Mouse (Mus musculus) ES-E14 (cell line): ENCODE data around the gene Ppp1r15a. TPM values are rescaled to one million over a fixed set of nuclear protein-coding genes. Genes with fewer than 3 reads are reported as not detected.

Experiments
- DNase-seq: peaks from one replicate; pipeline ENCODE4 v3.0.0-alpha.2; 2013; ENCODE audit warnings: low read depth, low spot score
- H3K27ac ChIP-seq: 2 replicates; pipeline ENCODE4 v1.5.1; 2012; ENCODE audit warnings: low read depth, mild to moderate bottlenecking, low read length, moderate library complexity, mixed read lengths; ENCODE audit not compliant: poor library complexity, insufficient read depth, severe bottlenecking
- H3K36me3 ChIP-seq: 2 replicates; pipeline ENCODE4 v1.6.1; 2012; ENCODE audit warnings: mild to moderate bottlenecking, low read length, moderate library complexity, mixed read lengths; ENCODE audit not compliant: control insufficient read depth, poor library complexity, insufficient read depth, severe bottlenecking
- H3K4me1 ChIP-seq, 2 experiments: fragments of 150-350 bp in 1 of 2; sonication (generic) in 1 of 2; 2 replicates each; pipeline ENCODE4 v1.6.1; 2012; ENCODE audit warnings: low read length in 2 of 2, mild to moderate bottlenecking in 1 of 2, mixed read lengths in 1 of 2; ENCODE audit not compliant: control insufficient read depth in 2 of 2, insufficient read depth in 2 of 2, poor library complexity in 1 of 2
- H3K4me3 ChIP-seq, 2 experiments: fragments of 150-350 bp in 1 of 2; sonication (generic) in 1 of 2; 2 replicates each; pipeline ENCODE4 v1.5.1; 2012; ENCODE audit warnings: low read length in 2 of 2, low read depth in 1 of 2, mild to moderate bottlenecking in 1 of 2, mixed read lengths in 1 of 2; ENCODE audit not compliant: insufficient read depth in 1 of 2, poor library complexity in 1 of 2, severe bottlenecking in 1 of 2
- H3K9ac ChIP-seq: 2 replicates; pipeline ENCODE4 v1.6.1; 2012; ENCODE audit warnings: low read depth, mild to moderate bottlenecking, low read length, mixed read lengths; ENCODE audit not compliant: poor library complexity, insufficient read depth, severe bottlenecking
- H3K9me3 ChIP-seq: fragments of 150-350 bp; sonication (generic); 2 replicates; pipeline ENCODE4 v1.6.1; 2012; ENCODE audit warnings: low read depth, mild to moderate bottlenecking, low read length; ENCODE audit not compliant: control insufficient read depth, insufficient read depth
- CHD2 ChIP-seq: IDR thresholded peaks from 2 replicates; pipeline ENCODE4 v1.6.1; 2014; ENCODE audit warnings: mild to moderate bottlenecking, low read depth, low read length, inconsistent platforms
- HCFC1 ChIP-seq: IDR thresholded peaks from 2 replicates; pipeline ENCODE4 v1.6.1; 2012; ENCODE audit warnings: low read length, inconsistent platforms, borderline replicate concordance; ENCODE audit not compliant: insufficient read depth
- MAFK ChIP-seq: IDR thresholded peaks from 2 replicates; pipeline ENCODE4 v1.6.1; 2014; ENCODE audit warnings: mild to moderate bottlenecking, low read depth, low read length, inconsistent platforms; ENCODE audit not compliant: insufficient read depth
- ZC3H11A ChIP-seq: IDR thresholded peaks from 2 replicates; pipeline ENCODE4 v1.6.1; 2012; ENCODE audit warnings: low read depth, mild to moderate bottlenecking, inconsistent platforms, low read length, borderline replicate concordance
- ZNF384 ChIP-seq: IDR thresholded peaks from 2 replicates; pipeline ENCODE4 v1.6.1; 2012; ENCODE audit warnings: low read depth, low read length, inconsistent platforms
- in situ Hi-C, 2 experiments: fragments of 600-800 bp; cut with MboI; formaldehyde crosslinking; loops; one replicate each; pipeline ENCODE4 v1.15.1; 2025; ENCODE audit warnings: low sequenced_read_pairs in 2 of 2, inconsistent platforms in 1 of 2; ENCODE audit not compliant: unreplicated experiment in 2 of 2
- total RNA-seq: library from RNA; depleted of rRNA; stranded (reverse); fragments of 300-350 nt; gene quantifications from 2 replicates; pipeline ENCODE4 v1.2.3, GENCODE M21; 2012

Ppp1r15a gene
- total RNA-seq, 1 experiment, result 37.9 TPM

- peaks cover 16% of the 10 kb centered on the region for H3K36me3 ChIP-seq
- TF ChIP-seq MAFK (no peak), CHD2 (no peak), ZC3H11A (no peak), ZNF384 (no peak), HCFC1 (no peak)
- peak within 1 kb of the TSS; percentile 87 to 89 for H3K4me3 ChIP-seq
- DNase-seq, result no peak
- H3K4me1 ChIP-seq, result peaks cover 4 to 32% of the 10 kb centered on the region in 2 experiments; a peak in 3 of 4 replicates
- no peaks in the 10 kb centered on the region for H3K9me3 ChIP-seq
- H3K27ac ChIP-seq, result peak within 1 kb of the TSS; percentile 85
- peak within 1 kb of the TSS; percentile 87 for H3K9ac ChIP-seq
- in situ Hi-C loops, result no loop called here
Observed at GRCm38 (mm10) chr7:45570103-45570741, 44.2 kb upstream of the Ppp1r15a start, which contains the start of gene Bcat2. Gene Bcat2, plus strand, starts transcription at chr7:45570153.

- Histone ChIP-seq H3K27ac (peak overlapping the region; percentile 87), H3K9me3 (no peaks in the 10 kb centered on the region), H3K36me3 (peaks cover 14% of the 10 kb centered on the region), H3K4me3 (no peak overlapping the region), H3K4me1 (peaks cover under 1 to 20% of the 10 kb centered on the region in 2 experiments; a peak in 2 of 4 replicates), H3K9ac (peak overlapping the region; percentile 38; the same call in 1 of the 2 replicates)
- TF ChIP-seq HCFC1 (no peak), ZC3H11A (no peak), CHD2 (no peak), MAFK (no peak), ZNF384 (no peak)
- in situ Hi-C loops, result no loop called here
- DNase-seq, result no peak
Observed at GRCm38 (mm10) chr7:45568601-45569473, 42.8 kb upstream of the Ppp1r15a start.

GRCm38 (mm10) chr7:45567780-45568516 is 41.9 kb upstream of the Ppp1r15a start:
- in situ Hi-C loops, result no loop called here
- no peaks in the 10 kb centered on the region for H3K9me3 ChIP-seq
- peak overlapping the region; percentile 87 for H3K27ac ChIP-seq
- H3K9ac ChIP-seq, result peak overlapping the region; percentile 38; the same call in 1 of the 2 replicates
- H3K4me3 ChIP-seq, result peak overlapping the region; percentile 35 to 38; a peak in 3 of 4 replicates
- peak; percentile 91 for DNase-seq
- peaks cover 14% of the 10 kb centered on the region for H3K36me3 ChIP-seq
- no peak for TF ChIP-seq ZC3H11A
- no peak for TF ChIP-seq HCFC1
- peaks cover 0 to 14% of the 10 kb centered on the region in 2 experiments; a peak in 2 of 4 replicates for H3K4me1 ChIP-seq

- Histone ChIP-seq H3K36me3 (peaks cover 16% of the 10 kb centered on the region), H3K27ac (peak overlapping the region; percentile 87), H3K9ac (peak overlapping the region; percentile 46; the same call in 1 of the 2 replicates), H3K9me3 (no peaks in the 10 kb centered on the region), H3K4me1 (peaks cover 0 to 15% of the 10 kb centered on the region in 2 experiments; a peak in 2 of 4 replicates), H3K4me3 (peak overlapping the region in 1 of 2 experiments; percentile 14; a peak in 2 of 4 replicates)
- TF ChIP-seq MAFK (no peak), HCFC1 (no peak), ZNF384 (no peak), CHD2 (no peak), ZC3H11A (no peak)
- no peak for DNase-seq
- in situ Hi-C loops, result no loop called here
Observed at GRCm38 (mm10) chr7:45567112-45567779, 41.2 kb upstream of the Ppp1r15a start.
